7 mouse cellular contexts compared by ENCODE assay signal in the genomic region with DNA sequence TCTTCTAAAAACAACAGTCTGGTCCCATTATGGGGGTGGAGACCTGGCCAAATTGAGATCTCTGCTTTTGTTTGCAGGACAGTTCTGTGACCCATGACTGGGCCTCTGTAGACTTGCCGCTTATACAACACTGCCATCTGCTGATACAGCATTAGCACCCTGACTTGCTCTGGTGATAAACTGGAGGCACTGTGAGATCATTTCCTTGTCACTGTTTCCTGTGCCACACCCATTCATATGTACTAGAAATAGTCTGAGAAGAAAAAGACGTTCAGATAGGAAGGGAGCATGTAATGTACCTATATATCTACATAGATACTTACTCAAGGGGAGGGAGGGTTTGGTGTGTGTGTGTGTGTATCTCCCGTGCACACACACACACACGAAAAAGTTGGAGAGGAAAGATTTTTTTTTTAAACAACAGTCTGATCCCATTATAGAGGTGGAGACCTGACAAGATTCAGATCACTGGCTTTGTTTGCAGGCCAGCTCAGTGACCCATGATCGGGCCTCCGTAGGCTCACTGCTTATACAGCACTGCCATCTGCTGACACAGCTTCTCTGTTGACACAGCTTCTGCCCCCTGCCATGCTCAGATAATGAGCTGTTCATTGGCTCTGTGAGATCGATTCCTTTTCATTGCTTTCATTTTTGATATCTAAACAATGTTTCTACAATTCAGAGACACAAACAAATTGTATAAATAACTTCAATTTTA.
DNase-seq lines count a peak whose midpoint lies in the region; ATAC-seq and TF ChIP-seq lines count a peak whose summit lies in the region.

No protein-coding gene starts in this region.

- no peaks in the 10 kb centered on the region for H3K36me3 ChIP-seq in E14TG2a.4 (ENCODE audit: insufficient read depth, low read length)
- H3K36me3 ChIP-seq in heart, embryonic 15.5 days: no peaks in the 10 kb centered on the region

- H3K4me2 ChIP-seq in heart, embryonic 15.5 days: peak overlapping the region; percentile 21; the same call in 1 of the 2 replicates

- H3K4me1 ChIP-seq in E14TG2a.4 (replicated peaks; ENCODE audit: low read depth, low read length): no peaks in the 10 kb centered on the region
- H3K4me1 ChIP-seq in heart, embryonic 15.5 days (replicated peaks): 0 out of 2 replicates have a peak, but pooled peaks cover 3% of the 10 kb centered on the region

- peak; percentile 52 for DNase-seq in R1 (ENCODE audit: low read depth, low spot score)
- DNase-seq in embryo, embryonic 10.5 days (ENCODE audit: low spot score): peak; percentile 75
- DNase-seq in kidney, postnatal 10 days: peak; percentile 69
- DNase-seq in lung, postnatal 10 days: peak; percentile 69
- peak; percentile 10 for DNase-seq in ovary, postnatal 36 days (ENCODE audit: low spot score)

- peak; percentile 42 for TF ChIP-seq CTCF in E14TG2a.4 (conservative IDR thresholded peaks at IDR 0.05; ENCODE audit: low read length)

- no peak overlapping the region for H3K27ac ChIP-seq in heart, embryonic 15.5 days

- no peaks in the 10 kb centered on the region for H3K9me3 ChIP-seq in E14TG2a.4 (ENCODE audit: low read length)
- H3K9me3 ChIP-seq in heart, embryonic 15.5 days (replicated peaks): no peaks in the 10 kb centered on the region

- H3K9ac ChIP-seq in heart, embryonic 15.5 days: no peak overlapping the region

- H3K27me3 ChIP-seq in E14TG2a.4 (ENCODE audit: insufficient read depth, low read length): no peaks in the 10 kb centered on the region
- no peaks in the 10 kb centered on the region for H3K27me3 ChIP-seq in heart, embryonic 15.5 days

- ATAC-seq in heart, embryonic 15.5 days (replicated peaks; ENCODE audit: insufficient number of reproducible peaks, insufficient read depth, low FRiP score, low read depth): peak; percentile 62; the same call in 1 of the 2 replicates

- no peak overlapping the region for H3K4me3 ChIP-seq in E14TG2a.4 (replicated peaks; ENCODE audit: low read length)
- H3K4me3 ChIP-seq in heart, embryonic 15.5 days: no peak overlapping the region

- WGBS in heart, embryonic 15.5 days: 9% methylated on average over 7 of the region's 7 CpGs

Comparison
In these comparisons a context has a peak if more than half of its experiments do, and no peak if none do; other contexts are left out.
1. DNase-seq: peak in every context shown above with its lines; median percentile 75 in embryo, embryonic 10.5 days; 69 in kidney, postnatal 10 days; 69 in lung, postnatal 10 days; 52 in R1; 10 in ovary, postnatal 36 days.